Mouse (Mus musculus) brain, adult 2 months (tissue): Measurements from ENCODE around the gene Rab3d.
A peak's percentile ranks its signal among the peaks of the same experiment; 100 is the strongest.
"Not testable (repeated sequence)": the region's sequence is repeated elsewhere in the genome, so short reads cannot be mapped to it uniquely, and the experiment has no call there.

Experiments used
- DNase-seq: peaks from one replicate; pipeline ENCODE4 v3.0.0; 2011; ENCODE audit warnings: low read depth, low spot score

Gene Rab3d

GRCm38 (mm10) chr9:21909474-21910223 lies 8.3 kb downstream of the Rab3d start:
- DNase-seq, result peak; percentile 78

DNA sequence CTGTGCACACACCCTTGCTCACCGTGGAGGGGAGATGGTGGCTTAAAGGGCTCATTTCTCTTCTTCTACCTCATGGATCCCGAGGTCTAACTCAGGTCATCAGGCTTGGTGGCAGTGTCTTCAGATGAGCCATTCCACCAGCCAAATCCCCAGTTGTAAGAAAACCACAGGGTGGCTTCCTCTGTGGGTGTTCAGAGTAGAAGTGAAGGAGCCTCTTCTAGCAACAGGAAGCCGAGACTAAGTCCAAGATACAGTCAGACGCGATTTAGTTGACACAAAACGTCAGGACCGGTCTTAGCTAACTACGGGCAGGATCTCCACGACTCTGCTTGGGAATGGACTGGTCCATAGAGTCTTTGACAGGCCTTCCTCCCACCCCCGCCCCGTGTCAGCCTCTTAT lies 9.8 kb downstream of the Rab3d start:
- DNase-seq, result no peak

GRCm38 (mm10) chr9:21904031-21904430 lies 14.0 kb downstream of the Rab3d start:
- DNase-seq, result no peak

- peak; percentile 93 for DNase-seq
These were observed 16.7 kb downstream of the Rab3d start for GRCm38 (mm10) chr9:21901223-21901820.

- no peak for DNase-seq
These were observed 28.8 kb downstream of the Rab3d start for GRCm38 (mm10) chr9:21889229-21889628.

DNA sequence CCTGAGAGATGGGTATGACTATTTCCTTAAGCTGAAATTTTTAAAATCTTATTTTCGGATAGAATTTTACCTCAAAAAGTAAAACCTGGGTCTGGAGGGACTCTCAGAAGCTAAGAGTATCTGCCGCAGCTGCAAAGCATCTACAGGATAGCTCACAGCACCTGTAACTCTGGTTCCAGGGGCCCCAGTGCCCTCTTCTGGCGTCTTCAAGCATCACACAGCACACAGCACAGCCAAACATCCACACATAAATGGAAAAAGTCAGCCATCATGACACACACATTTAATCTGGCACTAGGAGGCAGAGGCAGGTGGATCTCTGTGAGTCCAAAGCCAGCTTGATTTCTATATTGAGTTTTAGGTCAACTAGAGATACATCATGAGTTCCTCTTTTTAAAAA lies 41.4 kb downstream of the Rab3d start:
- DNase-seq, result no peak

GRCm38 (mm10) chr9:21872204-21872603 lies 45.8 kb downstream of the Rab3d start:
- DNase-seq, result peak; percentile 26

- DNase-seq, result peak; percentile 80
These were observed 47.0 kb downstream of the Rab3d start for GRCm38 (mm10) chr9:21870879-21871524.

DNA sequence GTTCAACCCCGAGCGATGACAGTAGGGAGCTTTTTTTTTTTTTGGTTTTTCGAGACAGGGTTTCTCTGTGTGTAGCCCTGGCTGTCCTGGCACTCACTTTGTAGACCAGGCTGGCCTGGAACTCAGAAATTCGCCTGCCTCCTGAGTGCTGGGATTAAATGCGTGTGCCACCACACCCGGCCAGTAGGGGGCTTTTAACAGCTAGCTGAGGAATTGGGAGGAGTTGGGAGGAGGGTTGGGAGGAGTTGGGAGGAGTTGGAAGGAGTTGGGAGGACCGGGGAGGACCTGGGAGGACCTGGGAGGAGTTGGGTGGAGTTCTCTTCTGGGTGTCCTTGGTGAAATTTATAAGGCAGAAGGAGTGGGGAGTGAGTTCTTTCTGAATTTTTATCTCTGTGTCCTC lies 48.7 kb downstream of the Rab3d start:
- DNase-seq, result peak; percentile 56

DNA sequence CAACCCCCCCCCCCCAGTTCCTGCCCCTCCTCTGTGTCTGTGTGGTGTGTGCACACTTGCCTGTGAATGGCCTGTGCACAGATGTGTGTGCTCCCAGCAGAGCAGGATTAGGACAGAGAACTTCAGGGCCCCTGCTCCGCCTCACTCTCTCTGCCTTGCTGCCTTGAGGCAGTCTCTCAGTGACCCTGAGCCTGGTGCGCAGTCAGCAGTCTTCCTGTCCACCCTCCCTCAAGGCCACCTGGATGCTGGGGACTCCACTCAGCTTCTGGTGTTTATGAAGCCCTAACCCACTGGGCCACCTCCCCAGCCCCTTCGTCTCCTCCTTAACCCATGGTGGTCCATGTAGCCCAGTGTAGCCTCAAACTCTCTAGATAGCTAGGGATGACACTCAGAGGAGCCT lies 50.3 kb downstream of the Rab3d start:
- DNase-seq, result no peak

- DNase-seq, result peak; percentile 40
These were observed 51.4 kb downstream of the Rab3d start for GRCm38 (mm10) chr9:21866641-21867040.

GRCm38 (mm10) chr9:21865673-21866398 lies 52.2 kb downstream of the Rab3d start:
- DNase-seq, result no peak

DNA sequence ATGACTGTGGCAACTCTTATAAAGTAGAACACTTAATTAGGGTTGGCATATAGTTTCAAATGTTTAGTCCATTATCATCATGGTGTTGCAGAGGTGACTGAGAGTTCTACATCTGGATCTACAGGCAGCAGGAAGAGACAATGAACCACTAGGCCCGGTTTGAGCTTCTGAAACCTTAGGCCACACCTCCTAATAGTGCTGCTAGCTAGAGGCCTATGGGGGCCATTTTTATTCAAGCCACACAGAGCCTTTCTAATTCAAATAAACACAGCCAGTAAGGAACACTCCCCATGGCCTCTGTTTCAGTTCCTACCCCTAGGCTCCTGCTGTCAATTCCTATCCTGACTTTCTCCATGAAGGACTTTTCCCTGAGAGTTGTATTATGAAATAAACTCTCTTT lies 55.8 kb downstream of the Rab3d start:
- no peak for DNase-seq

DNA sequence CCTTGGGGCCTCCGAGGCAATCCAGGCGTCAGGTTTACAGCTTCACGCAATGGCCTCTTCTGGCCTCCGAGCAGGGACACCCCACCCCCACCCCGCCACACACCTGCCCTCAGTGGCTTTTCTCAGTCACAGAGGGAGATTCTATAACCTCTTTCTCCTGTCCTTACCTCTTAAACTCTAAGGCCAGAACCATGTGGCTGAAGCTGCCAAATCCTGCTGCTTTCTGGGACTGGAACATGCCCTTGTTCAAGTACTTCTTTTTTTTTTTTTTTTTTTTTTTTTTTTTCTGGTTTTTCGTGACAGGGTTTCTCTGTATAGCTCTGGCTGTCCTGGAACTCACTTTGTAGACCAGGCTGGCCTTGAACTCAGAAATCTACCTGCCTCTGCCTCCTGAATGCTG lies 57.6 kb downstream of the Rab3d start:
- DNase-seq, result not testable (repeated sequence)

DNA sequence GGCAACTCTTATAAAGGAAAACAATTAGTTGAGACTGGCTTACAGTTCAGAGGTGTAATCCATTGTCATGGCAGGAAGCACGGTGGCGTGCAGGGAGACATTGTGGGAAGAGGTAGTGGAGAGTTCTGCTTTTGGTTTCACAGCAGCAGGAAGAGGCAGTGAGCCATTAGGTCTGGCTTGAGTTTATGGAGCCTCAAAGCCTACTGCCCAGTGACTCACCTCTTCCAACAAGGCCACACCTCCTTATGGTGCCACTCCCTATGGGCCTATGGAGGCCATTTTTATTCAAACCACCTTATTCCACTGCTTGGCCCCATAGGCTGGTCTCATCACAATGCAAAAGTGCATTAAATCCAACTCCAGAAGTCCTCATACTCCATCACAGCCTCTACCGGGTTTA lies 58.4 kb downstream of the Rab3d start:
- no peak for DNase-seq

- DNase-seq, result no peak
These were observed 59.9 kb downstream of the Rab3d start for GRCm38 (mm10) chr9:21858084-21858483.

DNA sequence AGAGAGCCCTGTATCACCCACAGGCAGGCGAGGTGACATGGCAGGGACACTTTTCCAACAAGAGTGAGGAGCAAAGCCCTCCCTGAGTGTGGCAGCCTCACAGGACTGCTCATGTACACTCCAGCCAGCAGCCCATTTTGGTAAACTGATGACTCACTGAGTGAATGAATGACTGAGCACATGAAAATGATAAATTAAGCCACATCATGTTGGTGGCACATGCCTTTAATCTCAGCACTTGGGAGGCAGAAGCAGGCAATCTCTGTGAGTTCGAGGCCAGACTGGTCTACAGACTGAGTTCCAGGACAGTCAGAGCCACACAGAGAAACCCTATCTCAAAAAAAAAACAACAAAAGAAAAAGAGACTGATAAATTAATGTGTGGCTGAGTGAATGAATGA lies 60.5 kb downstream of the Rab3d start:
- no peak for DNase-seq
